Mouse (Mus musculus) adrenal gland, postnatal 4 days (tissue): Measurements from ENCODE around the gene Acss3. TPM values are rescaled to one million over a fixed set of nuclear protein-coding genes. Genes with fewer than 3 reads are reported as not detected.

Experiments used
- total RNA-seq, 2 experiments: library from RNA; stranded (reverse); gene quantifications; 2 replicates each; pipeline ENCODE4 v1.2.3; 2021

Gene Acss3
- total RNA-seq, 2 experiments from 2014 or later: 5.1 TPM

Other genes starting within 250 kb of the Acss3 start
- gene Lin7a, start 148.0 kb upstream of the Acss3 start, total RNA-seq: 1 to 10 TPM; 2.3 to 2.4 TPM